Mouse (Mus musculus): ENCODE data around the gene Tnrc6c. TPM values are rescaled to one million over a fixed set of nuclear protein-coding genes. Genes with fewer than 3 reads are reported as not detected.

Gene Tnrc6c
- total and polyA plus RNA-seq, 2 experiments = 5.7 to 6.3 TPM

DNA sequence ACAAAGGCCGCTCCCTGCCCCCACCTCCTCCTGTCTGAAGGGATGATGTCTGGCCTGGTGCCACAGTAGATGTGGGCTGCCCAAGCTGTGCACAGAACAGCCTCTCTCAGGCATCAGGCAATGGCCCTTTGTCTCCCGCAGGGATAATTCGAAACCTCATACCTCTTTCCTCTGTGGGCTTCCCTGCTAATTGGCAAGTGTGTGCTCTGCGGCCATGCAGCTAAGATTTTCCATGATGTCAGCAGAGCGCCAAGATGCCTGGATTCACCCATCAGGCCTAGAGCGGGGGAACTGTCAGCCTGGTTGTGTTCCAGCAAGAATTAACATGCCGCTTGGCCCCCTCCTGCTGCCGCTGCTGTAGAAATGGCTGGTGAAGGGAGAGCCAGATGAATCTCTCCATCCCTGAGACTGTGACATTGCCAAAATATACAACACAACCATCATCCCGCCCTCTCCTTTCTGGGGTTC, 25.7 kb upstream of the Tnrc6c start:
- 33% methylated on average over 9 of the region's 9 CpGs for WGBS
- TF ChIP-seq POLR2A (IDR thresholded peaks at IDR 0.05; ENCODE audit: extremely low read depth, insufficient read depth, low read length) (no peak), CTCF (IDR thresholded peaks at IDR 0.05; ENCODE audit: low read depth, low read length) (no peak)
- DNase-seq (ENCODE audit: extremely low read depth, low read depth, low spot score) = no peak
- Histone ChIP-seq H3K27ac (replicated peaks; ENCODE audit: insufficient read depth, low read depth, low read length) (no peak overlapping the region), H3K9ac (ENCODE audit: low read depth, low read length) (no peak overlapping the region), H3K79me2 (ENCODE audit: control insufficient read depth, insufficient read depth, low read length) (no peaks in the 10 kb centered on the region), H3K4me3 (ENCODE audit: insufficient read depth, low read depth, low read length) (no peak overlapping the region), H3K27me3 (ENCODE audit: control insufficient read depth, insufficient read depth, low read length) (peaks cover 3% of the 10 kb centered on the region; the same call in 1 of the 2 replicates), H3K36me3 (ENCODE audit: control insufficient read depth, insufficient read depth, low read length) (no peaks in the 10 kb centered on the region), H3K4me1 (ENCODE audit: control insufficient read depth, insufficient read depth, low read length) (no peaks in the 10 kb centered on the region)

DNA sequence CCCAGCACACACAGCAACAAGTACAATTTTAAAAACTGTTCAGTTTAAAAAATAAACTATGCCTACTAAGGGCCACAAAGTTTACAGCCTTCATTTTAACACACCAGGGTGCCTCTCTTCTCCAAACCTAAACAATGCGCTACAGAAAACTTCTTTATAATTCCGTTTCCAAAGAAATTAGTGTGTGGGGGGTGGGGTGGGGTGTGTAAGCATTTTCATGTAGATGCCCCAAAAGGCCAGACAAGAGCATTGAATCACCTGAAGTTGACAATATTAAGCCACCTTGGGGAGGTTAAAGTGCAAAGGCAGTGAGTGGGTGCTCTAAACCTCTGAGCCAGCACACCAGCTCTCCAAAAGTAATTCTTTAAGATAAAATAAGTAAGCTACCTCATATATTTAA, 24.2 kb upstream of the Tnrc6c start:
- 90% methylated on average over 2 of the region's 2 CpGs for WGBS
- Histone ChIP-seq H3K36me3 (ENCODE audit: control insufficient read depth, insufficient read depth, low read length) (no peaks in the 10 kb centered on the region), H3K9ac (ENCODE audit: low read depth, low read length) (no peak overlapping the region), H3K27me3 (ENCODE audit: control insufficient read depth, insufficient read depth, low read length) (peaks cover 3% of the 10 kb centered on the region; the same call in 1 of the 2 replicates), H3K79me2 (ENCODE audit: control insufficient read depth, insufficient read depth, low read length) (no peaks in the 10 kb centered on the region), H3K4me1 (ENCODE audit: control insufficient read depth, insufficient read depth, low read length) (no peaks in the 10 kb centered on the region), H3K4me3 (ENCODE audit: insufficient read depth, low read depth, low read length) (no peak overlapping the region), H3K27ac (replicated peaks; ENCODE audit: insufficient read depth, low read depth, low read length) (no peak overlapping the region)
- TF ChIP-seq POLR2A (IDR thresholded peaks at IDR 0.05; ENCODE audit: extremely low read depth, insufficient read depth, low read length) (no peak), CTCF (IDR thresholded peaks at IDR 0.05; ENCODE audit: low read depth, low read length) (no peak)
- DNase-seq (ENCODE audit: extremely low read depth, low read depth, low spot score) = no peak

- 94% methylated on average over 10 of the region's 11 CpGs for WGBS
- DNase-seq (ENCODE audit: extremely low read depth, low read depth, low spot score) = no peak
- Histone ChIP-seq H3K27ac (replicated peaks; ENCODE audit: insufficient read depth, low read depth, low read length) (no peak overlapping the region), H3K9ac (ENCODE audit: low read depth, low read length) (no peak overlapping the region), H3K4me1 (ENCODE audit: control insufficient read depth, insufficient read depth, low read length) (no peaks in the 10 kb centered on the region), H3K79me2 (ENCODE audit: control insufficient read depth, insufficient read depth, low read length) (no peaks in the 10 kb centered on the region), H3K36me3 (ENCODE audit: control insufficient read depth, insufficient read depth, low read length) (no peaks in the 10 kb centered on the region), H3K4me3 (ENCODE audit: insufficient read depth, low read depth, low read length) (no peak overlapping the region), H3K27me3 (ENCODE audit: control insufficient read depth, insufficient read depth, low read length) (peaks cover 3% of the 10 kb centered on the region; the same call in 1 of the 2 replicates)
- TF ChIP-seq POLR2A (IDR thresholded peaks at IDR 0.05; ENCODE audit: extremely low read depth, insufficient read depth, low read length) (no peak), CTCF (IDR thresholded peaks at IDR 0.05; ENCODE audit: low read depth, low read length) (no peak)
Measured at GRCm38 (mm10) chr11:117630868-117631565, 23.1 kb upstream of the Tnrc6c start.

- Histone ChIP-seq H3K79me2 (ENCODE audit: control insufficient read depth, insufficient read depth, low read length) (no peaks in the 10 kb centered on the region), H3K36me3 (ENCODE audit: control insufficient read depth, insufficient read depth, low read length) (no peaks in the 10 kb centered on the region), H3K27me3 (ENCODE audit: control insufficient read depth, insufficient read depth, low read length) (peaks cover 3% of the 10 kb centered on the region; the same call in 1 of the 2 replicates), H3K4me1 (ENCODE audit: control insufficient read depth, insufficient read depth, low read length) (no peaks in the 10 kb centered on the region), H3K9ac (ENCODE audit: low read depth, low read length) (no peak overlapping the region), H3K4me3 (ENCODE audit: insufficient read depth, low read depth, low read length) (no peak overlapping the region), H3K27ac (replicated peaks; ENCODE audit: insufficient read depth, low read depth, low read length) (no peak overlapping the region)
- TF ChIP-seq CTCF (IDR thresholded peaks at IDR 0.05; ENCODE audit: low read depth, low read length) (no peak), POLR2A (IDR thresholded peaks at IDR 0.05; ENCODE audit: extremely low read depth, insufficient read depth, low read length) (no peak)
- WGBS = 92% methylated on average over 3 of the region's 3 CpGs
- DNase-seq (ENCODE audit: extremely low read depth, low read depth, low spot score) = no peak
Measured at GRCm38 (mm10) chr11:117633310-117633709, 20.8 kb upstream of the Tnrc6c start.

GRCm38 (mm10) chr11:117638386-117638785, 15.7 kb upstream of the Tnrc6c start:
- Histone ChIP-seq H3K27me3 (ENCODE audit: control insufficient read depth, insufficient read depth, low read length) (no peaks in the 10 kb centered on the region), H3K79me2 (ENCODE audit: control insufficient read depth, insufficient read depth, low read length) (no peaks in the 10 kb centered on the region), H3K36me3 (ENCODE audit: control insufficient read depth, insufficient read depth, low read length) (no peaks in the 10 kb centered on the region), H3K27ac (replicated peaks; ENCODE audit: insufficient read depth, low read depth, low read length) (no peak overlapping the region), H3K4me3 (ENCODE audit: insufficient read depth, low read depth, low read length) (no peak overlapping the region), H3K9ac (ENCODE audit: low read depth, low read length) (no peak overlapping the region), H3K4me1 (ENCODE audit: control insufficient read depth, insufficient read depth, low read length) (no peaks in the 10 kb centered on the region)
- TF ChIP-seq CTCF (IDR thresholded peaks at IDR 0.05; ENCODE audit: low read depth, low read length) (no peak), POLR2A (IDR thresholded peaks at IDR 0.05; ENCODE audit: extremely low read depth, insufficient read depth, low read length) (no peak)
- DNase-seq (ENCODE audit: extremely low read depth, low read depth, low spot score) = no peak
- 66% methylated on average over 7 of the region's 7 CpGs for WGBS

DNA sequence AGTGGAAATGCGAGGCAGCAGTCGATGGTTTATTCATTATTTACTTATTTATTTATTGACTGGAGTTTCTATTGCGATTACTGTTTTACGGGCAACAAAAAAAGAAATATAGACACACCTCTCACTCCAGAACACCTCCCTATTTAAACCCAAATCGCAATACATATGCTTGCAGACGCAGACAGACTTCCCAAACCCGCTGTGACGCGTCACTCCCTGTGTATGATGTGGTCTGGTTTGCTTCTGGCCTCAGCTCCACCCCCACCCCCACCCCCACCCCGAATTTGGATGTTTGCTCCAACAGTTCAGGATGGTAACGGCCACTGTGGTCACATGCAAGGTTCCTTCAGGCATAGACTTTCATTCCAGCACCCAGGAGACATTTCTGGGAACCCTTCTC, 15.3 kb upstream of the Tnrc6c start:
- TF ChIP-seq CTCF (IDR thresholded peaks at IDR 0.05; ENCODE audit: low read depth, low read length) (no peak), POLR2A (IDR thresholded peaks at IDR 0.05; ENCODE audit: extremely low read depth, insufficient read depth, low read length) (no peak)
- Histone ChIP-seq H3K27me3 (ENCODE audit: control insufficient read depth, insufficient read depth, low read length) (no peaks in the 10 kb centered on the region), H3K4me1 (ENCODE audit: control insufficient read depth, insufficient read depth, low read length) (no peaks in the 10 kb centered on the region), H3K4me3 (ENCODE audit: insufficient read depth, low read depth, low read length) (no peak overlapping the region), H3K36me3 (ENCODE audit: control insufficient read depth, insufficient read depth, low read length) (no peaks in the 10 kb centered on the region), H3K79me2 (ENCODE audit: control insufficient read depth, insufficient read depth, low read length) (no peaks in the 10 kb centered on the region), H3K9ac (ENCODE audit: low read depth, low read length) (no peak overlapping the region), H3K27ac (replicated peaks; ENCODE audit: insufficient read depth, low read depth, low read length) (no peak overlapping the region)
- WGBS = 63% methylated on average over 11 of the region's 11 CpGs
- no peak for DNase-seq (ENCODE audit: extremely low read depth, low read depth, low spot score)
